Mouse (Mus musculus) cerebellum, adult 18-20 months (tissue): ENCODE measurements at regions not wholly inside any gene's neighbourhood (a gene's known extent, or its start where the extent isn't known, plus 50 kb on each side); places are given as distances from the start of the nearest gene placed in this dataset.

ENCODE experiments used
- DNase-seq, 2 experiments: peaks; one replicate each; pipeline ENCODE4 v3.0.0; 2021

DNA sequence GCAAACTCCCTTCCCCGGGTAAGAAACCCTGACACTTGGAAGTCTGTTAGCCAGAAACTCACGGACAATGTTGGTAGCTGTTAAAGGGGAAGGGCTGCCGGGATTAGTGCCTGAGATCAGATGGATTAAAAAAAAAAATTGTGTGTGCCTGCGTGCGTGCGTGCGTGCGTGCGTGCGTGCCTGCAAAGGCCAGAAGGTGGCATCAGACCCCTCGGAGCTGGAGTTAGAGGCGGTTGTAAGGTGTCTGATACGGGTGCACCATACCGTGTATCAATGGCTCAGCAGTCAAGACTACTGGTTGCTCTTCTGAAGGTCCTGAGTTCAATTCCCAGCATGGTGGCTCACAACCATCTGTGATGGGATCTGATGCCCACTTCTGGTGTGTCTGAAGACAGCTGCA is 59.0 kb upstream of the Ccdc167 start:
- no peak for DNase-seq

DNA sequence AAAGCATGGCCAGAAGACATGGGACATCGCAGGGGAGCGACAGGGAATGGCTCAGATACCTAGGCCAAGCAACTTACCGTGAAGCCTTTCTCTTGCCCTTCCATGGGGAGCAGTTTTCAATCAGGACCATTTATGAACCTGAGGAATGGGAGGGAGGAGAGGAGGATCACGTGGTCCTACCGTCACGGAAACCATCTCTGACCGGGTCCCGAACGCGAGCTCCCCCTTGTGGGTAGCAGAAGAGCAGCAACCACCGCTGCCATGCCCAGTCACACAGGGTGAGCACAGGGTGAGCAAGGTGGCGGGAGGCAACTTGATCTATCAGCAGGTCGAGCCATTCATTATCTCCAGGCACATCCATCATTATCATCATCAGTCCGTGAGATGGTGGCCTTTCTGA is 56.5 kb upstream of the Ccdc167 start:
- DNase-seq, result peak; percentile 72 to 76

DNA sequence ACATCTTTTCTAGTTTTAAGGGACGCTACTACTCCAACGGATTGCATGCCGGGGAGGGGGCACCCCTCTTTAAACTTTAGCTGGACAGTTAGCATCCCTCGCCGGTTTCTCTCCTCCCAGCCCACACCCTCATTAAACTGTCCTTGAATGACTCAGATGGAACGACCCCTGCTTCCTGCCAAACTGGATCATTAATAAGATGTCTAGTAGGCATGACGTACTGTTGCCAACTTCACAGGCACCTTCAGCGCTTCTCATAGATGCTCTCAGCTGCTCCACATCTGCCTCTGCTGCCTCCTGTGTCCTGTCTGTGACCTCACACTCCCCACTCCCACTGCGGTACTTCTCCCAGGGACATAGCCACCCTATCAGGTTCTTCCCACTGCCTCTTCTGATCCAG is 54.1 kb upstream of the Ccdc167 start:
- no peak for DNase-seq

DNA sequence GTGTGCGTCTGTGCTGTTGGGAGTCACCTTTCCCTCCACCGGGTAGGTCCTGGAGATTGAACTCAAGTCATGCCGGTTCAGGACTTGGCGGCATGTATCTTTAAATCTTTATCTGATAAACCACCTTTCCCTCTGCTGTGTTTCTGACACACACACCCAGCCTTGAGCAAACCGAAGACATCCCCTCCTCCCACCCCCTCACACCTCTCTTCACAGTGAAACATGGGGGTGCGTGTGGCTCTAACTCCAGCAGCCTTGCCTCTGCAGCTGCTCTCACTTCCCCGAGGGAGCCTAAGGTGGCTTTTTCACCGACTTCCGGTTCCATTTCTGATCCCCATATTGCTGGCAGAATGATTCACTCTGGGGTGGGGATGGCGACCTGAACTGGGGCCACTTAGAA is 52.8 kb upstream of the Ccdc167 start:
- no peak for DNase-seq

DNA sequence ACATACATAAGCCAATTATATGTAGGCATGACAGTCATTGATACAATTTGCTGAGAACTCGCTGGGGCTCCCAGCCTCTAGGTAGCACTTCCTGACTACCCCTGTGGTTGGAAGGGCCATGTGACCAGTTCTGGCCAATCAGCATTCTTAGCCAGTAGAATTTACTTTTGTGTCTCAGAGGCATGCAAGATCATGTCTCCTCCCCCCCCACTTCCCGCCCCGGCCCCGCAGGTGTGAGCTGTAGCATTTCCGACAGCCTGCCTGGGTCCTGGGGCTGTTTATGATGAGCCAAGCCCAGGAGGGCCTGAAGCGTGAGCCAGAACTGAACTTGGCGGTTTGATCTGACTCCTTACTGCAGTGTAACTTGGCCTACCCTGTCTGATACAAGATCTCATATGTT is 52.3 kb upstream of the Ccdc167 start:
- DNase-seq, result no peak

DNA sequence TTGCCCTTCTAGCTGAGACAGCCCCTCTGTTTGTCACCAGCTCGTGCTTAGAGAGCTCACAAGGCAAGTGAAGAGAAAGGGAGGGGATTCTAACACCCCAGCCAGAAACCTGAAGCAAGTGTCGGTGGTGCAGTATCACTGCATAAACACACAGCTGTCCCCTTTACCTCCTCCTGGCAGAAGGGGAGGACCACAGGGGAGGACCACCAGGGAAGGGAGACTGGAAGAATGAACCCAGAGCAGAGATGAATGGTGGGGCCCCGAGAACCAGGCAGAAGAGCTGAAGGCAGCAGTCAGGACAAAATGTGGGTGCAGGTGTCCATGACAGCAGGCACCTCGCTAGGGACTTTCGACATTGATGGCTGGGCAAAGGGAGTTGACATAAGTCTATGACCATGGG is 51.8 kb upstream of the Ccdc167 start:
- no peak for DNase-seq
